Mouse (Mus musculus): Measurements from ENCODE around the gene Mrpl23. TPM values are rescaled to one million over a fixed set of nuclear protein-coding genes. Genes with fewer than 3 reads are reported as not detected.

The Mrpl23 gene
- polyA plus RNA-seq, 1 experiment from 2014 or later = 20.3 TPM

DNA sequence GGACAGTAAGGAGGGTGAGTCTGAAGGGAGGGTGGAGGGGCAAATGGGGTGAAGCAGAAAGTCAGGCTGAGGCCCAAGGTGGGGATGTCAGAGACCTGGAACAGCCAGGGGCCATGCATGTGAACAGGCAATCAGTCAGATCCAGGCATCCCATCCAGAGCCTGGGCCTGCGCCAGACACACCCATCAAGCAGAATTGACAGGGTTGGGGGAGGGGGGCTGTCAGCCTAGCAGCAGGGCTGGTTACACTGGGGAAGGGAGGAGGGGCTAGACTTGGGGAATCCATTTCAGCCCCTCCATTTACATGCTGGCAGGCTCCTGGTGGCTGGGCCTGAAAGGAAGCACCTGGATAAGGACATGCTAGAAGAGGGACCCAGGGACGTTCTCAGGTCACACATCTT is 26.5 kb upstream of the Mrpl23 start:
- Histone ChIP-seq H3K27ac (ENCODE audit: low read depth) (no peak overlapping the region), H3K36me3 (ENCODE audit: insufficient read depth) (no peaks in the 10 kb centered on the region), H3K4me1 (ENCODE audit: insufficient read depth) (peaks cover 29% of the 10 kb centered on the region), H3K4me3 (ENCODE audit: low read depth, low read length) (no peak overlapping the region), H3K27me3 (ENCODE audit: insufficient read depth, low read length) (no peaks in the 10 kb centered on the region), H3K9ac (0 out of 2 replicates have a peak overlapping the region, but pooled peaks have one; percentile 14), H3K9me3 (ENCODE audit: low read depth, low read length) (no peaks in the 10 kb centered on the region), H3K4me2 (no peak overlapping the region)
- no peak for DNase-seq
- ATAC-seq (ENCODE audit: insufficient read depth) = peak; percentile 36; the same call in 1 of the 2 replicates
- no peak for TF ChIP-seq CTCF (IDR thresholded peaks at IDR 0.05; ENCODE audit: low read depth)
- WGBS = 26% methylated on average over 2 of the region's 2 CpGs

DNA sequence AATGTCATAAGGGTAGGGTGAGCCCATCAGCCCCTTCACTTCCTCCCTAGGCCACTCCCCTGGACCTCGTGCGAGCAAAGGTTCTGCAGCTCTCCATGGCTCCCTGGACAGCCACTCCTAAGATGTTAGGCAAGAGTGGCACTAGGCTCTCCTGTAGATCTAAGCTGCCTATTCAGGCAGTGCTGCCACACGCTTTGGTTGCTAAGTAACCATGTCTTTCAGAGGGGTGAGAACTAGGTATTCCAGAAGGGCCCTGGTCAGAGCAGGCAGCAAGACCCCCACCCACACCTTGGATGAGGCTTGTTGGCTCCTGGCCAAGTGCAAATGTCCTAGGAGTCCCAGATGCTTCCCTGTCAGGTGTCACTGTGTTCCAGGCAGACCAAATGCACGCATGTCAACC is 26.0 kb upstream of the Mrpl23 start:
- Histone ChIP-seq H3K27ac (ENCODE audit: low read depth) (0 out of 2 replicates have a peak overlapping the region, but pooled peaks have one; percentile 6), H3K4me1 (ENCODE audit: insufficient read depth) (peaks cover 32% of the 10 kb centered on the region), H3K4me2 (no peak overlapping the region), H3K27me3 (ENCODE audit: insufficient read depth, low read length) (no peaks in the 10 kb centered on the region), H3K9ac (peak overlapping the region; percentile 6; the same call in 1 of the 2 replicates), H3K9me3 (ENCODE audit: low read depth, low read length) (no peaks in the 10 kb centered on the region), H3K36me3 (ENCODE audit: insufficient read depth) (no peaks in the 10 kb centered on the region), H3K4me3 (ENCODE audit: low read depth, low read length) (no peak overlapping the region)
- 39% methylated on average over 4 of the region's 4 CpGs for WGBS
- ATAC-seq (ENCODE audit: insufficient read depth) (peak; percentile 28; the same call in 1 of the 2 replicates), DNase-seq (peak; percentile 26)
- TF ChIP-seq CTCF (IDR thresholded peaks at IDR 0.05; ENCODE audit: low read depth) = no peak

DNA sequence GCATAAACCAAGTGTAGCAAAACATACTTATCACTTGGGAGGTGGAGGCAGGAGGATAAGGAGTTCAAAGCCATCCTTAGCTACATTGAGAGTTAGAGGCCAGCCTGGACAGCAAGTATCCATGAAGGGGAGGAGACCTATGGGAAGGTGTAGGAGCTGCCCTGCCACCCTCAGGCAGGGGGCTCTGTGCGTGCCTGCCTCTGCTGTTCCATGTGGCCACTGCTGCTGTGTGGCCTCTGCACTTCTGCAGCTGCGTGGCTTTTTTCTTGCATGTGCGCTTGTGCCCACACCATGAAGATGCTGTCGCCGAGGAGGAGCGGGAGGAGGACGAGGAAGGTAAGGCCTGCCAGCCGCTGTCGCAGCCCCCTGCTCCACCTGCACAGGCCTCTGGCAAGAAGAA is 25.0 kb upstream of the Mrpl23 start:
- WGBS = 93% methylated on average over 9 of the region's 9 CpGs
- no peaks in the 10 kb centered on the region for H3K9me3 ChIP-seq (ENCODE audit: low read depth, low read length)
- H3K9ac ChIP-seq = no peak overlapping the region
- peaks cover 32% of the 10 kb centered on the region for H3K4me1 ChIP-seq (ENCODE audit: insufficient read depth)
- no peak overlapping the region for H3K4me3 ChIP-seq (ENCODE audit: low read depth, low read length)
- DNase-seq (no peak), ATAC-seq (ENCODE audit: insufficient read depth) (no peak)
- H3K36me3 ChIP-seq (ENCODE audit: insufficient read depth) = no peaks in the 10 kb centered on the region
- TF ChIP-seq CTCF (IDR thresholded peaks at IDR 0.05; ENCODE audit: low read depth) = no peak
- no peak overlapping the region for H3K4me2 ChIP-seq
- H3K27me3 ChIP-seq (ENCODE audit: insufficient read depth, low read length) = no peaks in the 10 kb centered on the region
- H3K27ac ChIP-seq (ENCODE audit: low read depth) = no peak overlapping the region

DNA sequence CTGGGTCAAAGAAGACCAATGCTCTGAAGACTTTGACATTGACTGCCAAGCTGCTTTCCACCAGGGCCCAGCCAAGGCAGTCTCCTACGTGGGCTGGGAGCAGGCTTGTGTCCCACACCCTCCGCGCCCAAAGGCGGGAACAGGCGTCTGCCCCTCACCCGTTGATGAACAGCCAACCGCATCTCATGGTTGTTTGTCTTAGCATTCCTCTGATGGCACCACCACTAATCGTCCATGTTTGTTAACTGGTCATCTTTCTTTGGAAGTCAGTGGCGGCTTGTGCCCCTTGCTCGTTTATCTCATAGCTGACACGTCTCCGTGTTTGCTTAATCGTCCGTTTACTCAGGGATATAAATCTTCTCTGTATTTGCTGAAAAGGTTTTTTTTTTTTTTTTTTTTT is 23.0 kb upstream of the Mrpl23 start:
- no peaks in the 10 kb centered on the region for H3K36me3 ChIP-seq (ENCODE audit: insufficient read depth)
- H3K4me1 ChIP-seq (ENCODE audit: insufficient read depth) = peaks cover 32% of the 10 kb centered on the region
- 15% methylated on average over 14 of the region's 14 CpGs for WGBS
- H3K4me3 ChIP-seq (ENCODE audit: low read depth, low read length) = no peak overlapping the region
- H3K27me3 ChIP-seq (ENCODE audit: insufficient read depth, low read length) = no peaks in the 10 kb centered on the region
- H3K9ac ChIP-seq = no peak overlapping the region
- peak overlapping the region; percentile 88 for H3K27ac ChIP-seq (ENCODE audit: low read depth)
- H3K4me2 ChIP-seq = no peak overlapping the region
- ATAC-seq (ENCODE audit: insufficient read depth) = no peak
- H3K9me3 ChIP-seq (ENCODE audit: low read depth, low read length) = no peaks in the 10 kb centered on the region
- TF ChIP-seq CTCF (IDR thresholded peaks at IDR 0.05; ENCODE audit: low read depth) = no peak
- peak; percentile 59 for DNase-seq

DNA sequence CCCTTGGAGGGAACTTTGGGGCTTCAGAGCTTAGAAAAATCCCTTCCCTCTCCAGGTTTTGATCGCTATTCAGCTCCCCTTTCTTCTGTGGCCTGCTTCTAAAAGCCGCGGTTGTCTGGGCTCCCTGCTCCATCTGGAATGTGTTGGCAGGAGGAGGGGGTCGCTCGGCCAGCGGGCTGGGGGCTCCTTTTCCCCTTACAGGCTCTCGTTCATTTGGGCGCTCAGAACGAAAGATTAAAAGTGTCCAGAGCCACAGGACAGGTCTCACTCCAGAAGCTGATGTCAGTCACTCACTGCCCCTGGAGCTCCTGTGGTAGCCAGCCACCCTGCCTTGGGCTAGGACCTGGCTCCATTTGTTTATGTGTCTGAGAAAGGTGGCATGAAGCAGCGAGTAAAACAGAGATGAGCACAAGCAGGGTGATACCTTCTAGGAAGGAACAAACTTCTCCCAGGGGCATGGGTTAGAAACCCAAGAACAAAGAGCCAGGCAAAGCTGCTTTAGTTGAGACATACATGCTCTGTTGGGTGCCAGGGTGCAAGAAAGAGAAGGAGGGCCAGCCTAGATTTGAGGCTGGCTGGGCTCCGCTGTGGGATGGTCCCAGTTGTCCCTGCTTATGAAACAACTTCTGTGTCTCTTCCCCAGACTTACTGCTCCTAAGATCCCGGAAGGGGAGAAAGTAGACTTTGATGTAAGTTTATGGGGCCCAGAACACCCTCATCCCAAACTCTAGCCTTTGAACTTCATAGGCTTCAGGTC is 22.3 kb upstream of the Mrpl23 start:
- peak overlapping the region; percentile 20; the same call in 1 of the 2 replicates for H3K9ac ChIP-seq
- H3K4me1 ChIP-seq (ENCODE audit: insufficient read depth) = peaks cover 32% of the 10 kb centered on the region
- DNase-seq (peak; percentile 76), ATAC-seq (ENCODE audit: insufficient read depth) (peak; percentile 55; the same call in 1 of the 2 replicates)
- H3K9me3 ChIP-seq (ENCODE audit: low read depth, low read length) = no peaks in the 10 kb centered on the region
- WGBS = 10% methylated on average over 12 of the region's 12 CpGs
- H3K27ac ChIP-seq (ENCODE audit: low read depth) = peak overlapping the region; percentile 88
- no peak overlapping the region for H3K4me3 ChIP-seq (ENCODE audit: low read depth, low read length)
- H3K27me3 ChIP-seq (ENCODE audit: insufficient read depth, low read length) = no peaks in the 10 kb centered on the region
- no peak for TF ChIP-seq CTCF (IDR thresholded peaks at IDR 0.05; ENCODE audit: low read depth)
- H3K4me2 ChIP-seq = no peak overlapping the region
- H3K36me3 ChIP-seq (ENCODE audit: insufficient read depth) = no peaks in the 10 kb centered on the region

DNA sequence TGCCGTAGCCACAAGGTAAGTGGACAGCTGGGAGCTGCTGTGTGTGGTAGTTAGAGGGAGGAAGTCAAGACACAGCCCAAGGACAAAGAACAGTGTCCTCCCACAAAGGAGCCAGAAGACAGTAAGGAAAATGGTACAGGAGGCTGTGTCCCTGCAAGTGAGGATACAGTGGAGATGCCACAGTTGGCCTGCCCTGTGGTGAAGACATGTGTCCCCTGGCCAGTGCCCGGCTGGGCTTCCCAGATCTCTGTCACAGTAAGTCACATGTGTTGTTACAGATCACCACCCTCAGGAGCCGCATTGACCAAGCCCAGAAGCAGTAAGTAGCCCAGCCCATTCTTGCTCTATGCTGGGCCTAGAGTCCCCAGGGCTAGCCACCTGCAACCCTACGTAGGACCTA is 18.4 kb upstream of the Mrpl23 start:
- Histone ChIP-seq H3K27ac (ENCODE audit: low read depth) (no peak overlapping the region), H3K9ac (no peak overlapping the region), H3K4me2 (no peak overlapping the region), H3K4me3 (ENCODE audit: low read depth, low read length) (no peak overlapping the region), H3K9me3 (ENCODE audit: low read depth, low read length) (no peaks in the 10 kb centered on the region), H3K4me1 (ENCODE audit: insufficient read depth) (peaks cover 35% of the 10 kb centered on the region), H3K27me3 (ENCODE audit: insufficient read depth, low read length) (no peaks in the 10 kb centered on the region), H3K36me3 (ENCODE audit: insufficient read depth) (no peaks in the 10 kb centered on the region)
- ATAC-seq (ENCODE audit: insufficient read depth) (no peak), DNase-seq (no peak)
- WGBS = 82% methylated on average over 4 of the region's 4 CpGs
- TF ChIP-seq CTCF (IDR thresholded peaks at IDR 0.05; ENCODE audit: low read depth) = no peak

DNA sequence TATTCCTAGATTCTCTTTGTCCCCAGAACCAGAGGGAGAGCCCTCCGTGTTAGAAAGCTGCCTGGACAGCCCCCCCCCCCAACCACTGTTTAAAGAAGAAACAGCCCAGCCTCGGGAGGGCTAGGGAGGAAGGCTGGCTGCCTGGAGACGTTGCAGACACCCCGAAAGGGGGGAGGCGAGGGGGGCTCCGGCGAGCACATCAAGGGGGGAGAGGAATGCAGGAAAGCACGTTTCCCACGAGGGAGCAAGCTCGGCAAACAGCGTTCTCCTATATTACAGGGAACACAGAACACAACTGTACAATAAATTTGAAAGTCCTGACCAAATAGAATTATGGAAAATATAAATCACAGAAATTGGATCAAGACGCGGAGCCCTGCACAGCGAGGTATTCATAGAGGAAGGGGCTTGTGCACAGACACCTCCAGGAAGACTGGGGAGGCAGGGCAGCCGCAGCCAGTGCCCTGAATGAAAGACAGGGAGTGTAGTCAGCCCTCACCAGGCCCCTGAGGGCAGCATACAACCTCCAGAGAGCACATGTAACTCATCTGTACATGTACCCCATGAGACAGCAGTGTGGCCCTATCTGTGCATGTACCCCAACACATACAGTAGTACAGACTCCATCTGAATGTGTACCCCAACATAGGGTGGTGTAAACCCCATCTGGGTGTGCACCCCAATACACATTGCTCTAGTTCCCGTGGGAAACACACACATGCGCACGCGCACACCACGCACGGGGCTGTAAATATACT is 16.1 kb upstream of the Mrpl23 start:
- Histone ChIP-seq H3K27ac (ENCODE audit: low read depth) (peak overlapping the region; percentile 89), H3K36me3 (ENCODE audit: insufficient read depth) (no peaks in the 10 kb centered on the region), H3K4me3 (ENCODE audit: low read depth, low read length) (no peak overlapping the region), H3K4me2 (peak overlapping the region; percentile 45), H3K9ac (peak overlapping the region; percentile 40), H3K9me3 (ENCODE audit: low read depth, low read length) (no peaks in the 10 kb centered on the region), H3K4me1 (ENCODE audit: insufficient read depth) (peaks cover 20% of the 10 kb centered on the region; the same call in 1 of the 2 replicates), H3K27me3 (ENCODE audit: insufficient read depth, low read length) (no peaks in the 10 kb centered on the region)
- 28% methylated on average over 21 of the region's 21 CpGs for WGBS
- ATAC-seq (ENCODE audit: insufficient read depth) (peak; percentile 77), DNase-seq (peak; percentile 83)
- no peak for TF ChIP-seq CTCF (IDR thresholded peaks at IDR 0.05; ENCODE audit: low read depth)
